ENCODE assay signal across 9 mouse cellular contexts in genomic region chr10:69925285-69926157, GRCm38 (mm10).
DNase-seq lines count a peak whose midpoint lies in the region.
"Had no signal": no experiment of that assay in that cellular context is flagged by ENCODE, and none has a peak within 500 bp of the region (broad histone marks: within the 10 kb centered on the region; RNA-seq: fewer than 3 reads in every experiment).

No protein-coding gene starts in this region.

- peak overlapping the region; percentile 78 for H3K27ac ChIP-seq in heart, embryonic 10.5 days

- H3K4me1 ChIP-seq in heart, embryonic 10.5 days: peaks cover 54% of the 10 kb centered on the region

- no peaks in the 10 kb centered on the region for H3K27me3 ChIP-seq in heart, embryonic 10.5 days (ENCODE audit: insufficient read depth, poor library complexity, severe bottlenecking)
- H3K27me3 ChIP-seq: CH12.LX had no signal

- peak overlapping the region; percentile 54 for H3K4me3 ChIP-seq in heart, embryonic 10.5 days

- H3K36me3 ChIP-seq in heart, embryonic 10.5 days: peaks cover 14% of the 10 kb centered on the region; the same call in 1 of the 2 replicates

- H3K9me3 ChIP-seq in heart, embryonic 10.5 days: no peaks in the 10 kb centered on the region

- WGBS in heart, embryonic 10.5 days: 1% methylated on average over 19 of the region's 19 CpGs

- DNase-seq in urinary bladder, adult 18-20 months (ENCODE audit: low spot score in 2 of 2): peak; percentile 50
- DNase-seq in urinary bladder, postnatal 10 days (ENCODE audit: low spot score): no peak
- DNase-seq in heart, embryonic 10.5 days (ENCODE audit: low spot score): peak; percentile 78
- peak; percentile 79 to 84 for DNase-seq in kidney, adult 8-10 months
- peak; percentile 11 for DNase-seq in lung, postnatal 10 days
- peak; percentile 53 for DNase-seq in urinary bladder, adult 2 months (ENCODE audit: low spot score)
- no peak for DNase-seq in cerebellum, adult 9-10 months
- no peak for DNase-seq in adipocyte (ENCODE audit: low spot score)

Comparison
In these comparisons a context has a peak if more than half of its experiments do, and no peak if none do; other contexts are left out.
1. DNase-seq: peak in urinary bladder, adult 18-20 months (2 of 2), heart, embryonic 10.5 days (single experiment), kidney, adult 8-10 months (2 of 2), lung, postnatal 10 days (single experiment) and urinary bladder, adult 2 months (single experiment); none in urinary bladder, postnatal 10 days (single experiment), cerebellum, adult 9-10 months (single experiment) and adipocyte (single experiment).